Mouse (Mus musculus) embryonic facial prominence, embryonic 11.5 days (tissue): ENCODE measurements around the gene Stat5b. TPM values are rescaled to one million over a fixed set of nuclear protein-coding genes. Genes with fewer than 3 reads are reported as not detected.

Experiments used
- ATAC-seq: fragments of 200-750 bp; cut with Nextera tagmentation; replicated peaks from 2 replicates; pipeline ENCODE4 v1.8.0; 2017; ENCODE audit warnings: low read depth; ENCODE audit not compliant: insufficient number of reproducible peaks, low FRiP score, low TSS enrichment
- DNase-seq: peaks from one replicate; pipeline ENCODE4 v3.0.0-alpha.2; 2015; ENCODE audit warnings: low spot score
- H3K27ac ChIP-seq: fragments of 300-500 bp; sonication (generic); replicated peaks from 2 replicates; pipeline ENCODE4 v1.5.1; 2014; ENCODE audit warnings: mild to moderate bottlenecking, low read depth, low read length, control low read depth
- H3K27me3 ChIP-seq: fragments of 300-500 bp; sonication (generic); 2 replicates; pipeline ENCODE4 v1.6.1; 2014; ENCODE audit warnings: mild to moderate bottlenecking, low read length, moderate library complexity, mixed read lengths; ENCODE audit not compliant: control insufficient read depth, insufficient read depth
- H3K36me3 ChIP-seq: fragments of 300-500 bp; sonication (generic); replicated peaks from 2 replicates; pipeline ENCODE4 v1.6.1; 2014; ENCODE audit warnings: low read depth, mild to moderate bottlenecking, low read length, moderate library complexity, mixed read lengths; ENCODE audit not compliant: control insufficient read depth, insufficient read depth
- H3K4me1 ChIP-seq: fragments of 300-500 bp; sonication (generic); 2 replicates; pipeline ENCODE4 v1.6.1; 2014; ENCODE audit warnings: low read length, mixed read lengths; ENCODE audit not compliant: control insufficient read depth, insufficient read depth
- H3K4me2 ChIP-seq: fragments of 300-500 bp; sonication (generic); 2 replicates; pipeline ENCODE4 v1.6.1; 2014; ENCODE audit warnings: low read depth, mild to moderate bottlenecking, control low read depth, low read length, moderate library complexity
- H3K4me3 ChIP-seq: fragments of 300-500 bp; sonication (generic); 2 replicates; pipeline ENCODE4 v1.5.1; 2014; ENCODE audit warnings: low read depth, low read length, control low read depth
- H3K9ac ChIP-seq: fragments of 300-500 bp; sonication (generic); replicated peaks from 2 replicates; pipeline ENCODE4 v1.6.1; 2014; ENCODE audit warnings: mild to moderate bottlenecking, control low read depth, low read length
- H3K9me3 ChIP-seq: fragments of 300-500 bp; sonication (generic); replicated peaks from 2 replicates; pipeline ENCODE4 v1.6.1; 2016; ENCODE audit warnings: mild to moderate bottlenecking, low read length, inconsistent platforms, mixed read lengths; ENCODE audit not compliant: control insufficient read depth
- WGBS: fragments of 180-500 bp; shearing (Covaris S2); extraction: QIAGEN DNeasy Blood & Tissue Kit; methylation state at CpG from one replicate; pipeline ENCODE4 v1.1.7; 2014; 5-methylcytosine and 5-hydroxymethylcytosine counted together
- polyA plus RNA-seq: library from polyadenylated mRNA; unstranded; fragments of >200 nt; fragmentation: Nextera tagmentation; extraction: Ambion mirVana; gene quantifications from 2 replicates; pipeline ENCODE4 v1.2.1, GENCODE M21; 2014

The Stat5b gene
- polyA plus RNA-seq, 1 experiment from 2014 or later: 17.9 TPM

DNA sequence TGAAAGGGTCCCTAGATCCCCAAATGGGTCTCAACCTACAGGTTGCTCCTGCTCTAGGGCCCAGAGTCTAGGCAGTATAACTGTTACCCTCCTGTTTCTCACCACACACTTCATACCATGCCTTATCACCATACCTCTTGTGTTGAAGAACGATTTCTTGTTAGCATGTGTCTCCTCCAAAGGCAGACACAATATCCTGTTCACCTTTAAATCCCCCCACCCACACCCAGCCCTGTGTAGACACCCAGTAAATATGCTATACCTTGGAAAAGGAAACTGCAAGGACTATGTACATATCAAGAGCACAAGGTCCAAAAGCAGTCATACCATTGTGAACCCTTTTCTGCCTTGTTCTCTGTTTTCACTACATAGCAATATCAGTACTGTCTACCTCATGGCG, 1.6 kb upstream of the Stat5b start:
- no peak overlapping the region for H3K4me3 ChIP-seq
- no peak overlapping the region for H3K4me2 ChIP-seq
- ATAC-seq: no peak
- H3K9ac ChIP-seq: no peak overlapping the region
- 92% methylated on average over 2 of the region's 2 CpGs for WGBS
- H3K27me3 ChIP-seq: no peaks in the 10 kb centered on the region
- H3K36me3 ChIP-seq: no peaks in the 10 kb centered on the region
- DNase-seq: no peak
- no peaks in the 10 kb centered on the region for H3K9me3 ChIP-seq
- no peak overlapping the region for H3K27ac ChIP-seq
- H3K4me1 ChIP-seq: no peaks in the 10 kb centered on the region; the same call in 1 of the 2 replicates

DNA sequence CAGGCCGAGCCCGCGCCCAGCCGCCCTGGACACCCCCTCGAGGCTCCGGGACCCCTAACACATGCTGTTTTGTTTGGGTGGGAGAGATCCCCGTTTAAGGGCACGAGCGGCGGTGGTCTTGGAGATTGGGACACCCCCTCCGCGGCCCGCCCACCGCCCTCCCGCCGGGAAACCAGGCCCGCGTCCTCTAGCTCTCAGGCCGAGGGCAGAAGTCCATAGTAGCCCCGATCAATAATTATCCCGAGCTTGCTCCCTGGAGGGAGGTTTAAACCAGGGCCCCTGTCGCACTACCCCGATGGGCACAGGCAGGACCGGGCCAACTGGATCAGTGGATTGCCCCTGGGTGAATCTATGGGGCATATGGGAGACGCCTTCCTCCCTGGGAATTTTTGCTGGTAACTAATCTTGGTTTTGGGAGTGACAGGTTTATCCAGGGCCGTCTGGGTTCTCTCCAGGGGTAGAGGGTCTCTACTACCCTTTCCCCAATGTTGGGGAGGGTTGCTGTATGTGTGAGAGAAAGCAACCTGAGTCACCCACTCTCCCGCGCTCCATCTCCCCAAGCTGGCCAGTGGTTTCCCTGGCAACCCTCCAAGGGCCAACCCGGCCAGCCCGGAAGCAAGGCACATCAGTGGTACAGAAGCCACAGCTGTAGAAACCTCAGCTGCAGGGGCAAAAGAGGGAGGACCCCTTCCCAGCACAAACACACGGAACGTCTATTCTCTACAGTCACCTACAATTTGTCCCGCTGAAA, 429 bp upstream of the Stat5b start:
- DNase-seq: peak; percentile 64
- peak overlapping the region; percentile 94 for H3K4me2 ChIP-seq
- no peaks in the 10 kb centered on the region; the same call in 1 of the 2 replicates for H3K4me1 ChIP-seq
- H3K4me3 ChIP-seq: peak overlapping the region; percentile 91
- H3K9ac ChIP-seq: peak overlapping the region; percentile 96
- under 1% methylated on average over 32 of the region's 33 CpGs for WGBS
- H3K36me3 ChIP-seq: no peaks in the 10 kb centered on the region
- peak; percentile 78 for ATAC-seq
- H3K27me3 ChIP-seq: no peaks in the 10 kb centered on the region
- peak overlapping the region; percentile 28; the same call in 1 of the 2 replicates for H3K27ac ChIP-seq
- H3K9me3 ChIP-seq: no peaks in the 10 kb centered on the region

DNA sequence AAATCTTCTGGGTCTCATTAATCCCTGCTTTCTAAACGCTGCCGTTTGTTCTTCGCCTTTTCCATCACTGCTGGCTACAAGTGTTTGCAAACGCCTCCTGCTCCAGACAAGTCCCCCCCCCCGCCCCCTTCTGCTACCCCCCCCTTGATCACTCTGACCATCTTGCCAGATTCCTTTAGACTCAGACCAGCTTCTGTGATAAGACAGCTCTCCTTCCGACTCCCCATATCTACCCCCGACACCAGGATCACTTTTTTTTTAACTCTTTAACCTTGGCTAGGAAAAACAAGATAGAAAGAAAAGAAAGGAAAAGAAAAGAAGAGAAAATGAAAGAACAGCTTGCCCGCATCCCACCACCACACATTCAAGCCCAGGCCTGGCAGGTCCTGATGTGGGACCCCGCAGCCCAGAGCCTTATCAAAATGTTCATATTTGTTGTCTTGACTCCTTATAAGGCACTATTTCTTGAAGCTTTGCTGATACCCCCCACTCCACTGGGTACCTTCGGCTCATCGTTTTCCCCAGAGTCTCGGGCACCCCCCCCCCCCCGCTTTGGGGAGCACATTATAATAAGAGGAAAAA, 977 bp downstream of the Stat5b start:
- Histone ChIP-seq H3K36me3 (no peaks in the 10 kb centered on the region), H3K4me1 (no peaks in the 10 kb centered on the region; the same call in 1 of the 2 replicates), H3K4me2 (peak overlapping the region; percentile 94), H3K4me3 (peak overlapping the region; percentile 91), H3K27ac (no peak overlapping the region), H3K9ac (peak overlapping the region; percentile 96), H3K9me3 (no peaks in the 10 kb centered on the region), H3K27me3 (no peaks in the 10 kb centered on the region)
- no peak for ATAC-seq
- peak; percentile 4 for DNase-seq
- whole genome bisulfite sequencing: 3% methylated on average over 12 of the region's 13 CpGs

DNA sequence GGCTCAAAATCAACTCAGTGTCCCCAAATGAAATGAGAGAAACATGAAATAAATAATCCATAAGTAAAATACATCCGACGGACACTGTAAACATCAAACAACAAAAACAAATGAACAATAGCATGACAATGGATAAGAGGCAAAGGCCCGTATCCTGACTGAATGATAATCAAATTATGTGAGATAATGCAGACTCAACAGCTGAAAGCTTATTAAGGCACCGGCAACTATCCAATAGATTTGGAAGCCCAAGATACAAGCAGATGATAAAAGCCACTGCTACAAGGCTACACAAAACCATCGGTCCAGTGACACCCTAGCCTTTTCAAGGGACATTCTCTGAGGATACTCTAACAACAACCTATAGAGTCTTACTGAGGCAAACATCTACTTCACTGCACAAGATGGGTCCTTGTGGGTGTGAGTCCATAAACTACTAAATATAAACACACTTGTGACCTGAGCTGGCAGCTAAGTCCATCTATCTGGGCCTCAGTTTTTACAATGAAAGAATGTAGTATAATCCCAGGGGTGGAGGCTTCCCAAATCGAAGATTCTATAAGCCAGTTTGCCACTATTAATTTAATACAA, 1.6 kb downstream of the Stat5b start:
- Histone ChIP-seq H3K9ac (no peak overlapping the region), H3K36me3 (no peaks in the 10 kb centered on the region), H3K27ac (no peak overlapping the region), H3K27me3 (no peaks in the 10 kb centered on the region), H3K4me1 (no peaks in the 10 kb centered on the region; the same call in 1 of the 2 replicates), H3K4me3 (peak overlapping the region; percentile 91; the same call in 1 of the 2 replicates), H3K9me3 (no peaks in the 10 kb centered on the region), H3K4me2 (peak overlapping the region; percentile 94; the same call in 1 of the 2 replicates)
- DNase-seq (no peak), ATAC-seq (no peak)
- WGBS: 75% methylated on average over 6 of the region's 6 CpGs

DNA sequence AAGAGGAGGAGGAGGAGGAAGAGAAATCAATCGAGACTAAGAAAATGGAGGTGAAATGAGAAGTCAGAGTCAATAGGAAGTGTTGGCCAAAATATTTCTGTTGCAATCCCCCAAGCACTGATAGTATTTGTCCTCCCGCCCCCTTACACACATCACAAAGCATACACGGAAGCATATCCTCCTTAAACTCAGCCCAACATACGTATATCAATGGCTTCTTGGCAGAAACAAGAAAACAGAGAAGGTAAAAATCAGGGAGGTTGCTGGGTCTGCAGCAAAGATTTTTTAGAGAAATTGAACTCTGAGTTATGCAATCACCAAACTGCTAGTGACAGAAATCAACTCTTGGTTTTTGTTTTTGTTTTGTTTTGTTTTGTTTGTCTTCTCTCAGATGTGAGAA, 2.4 kb downstream of the Stat5b start:
- no peak overlapping the region for H3K4me3 ChIP-seq
- 74% methylated on average over 4 of the region's 4 CpGs for WGBS
- ATAC-seq: no peak

GRCm38 (mm10) chr11:100847572-100847971, 3.0 kb downstream of the Stat5b start:
- Histone ChIP-seq H3K4me3 (no peak overlapping the region), H3K27ac (no peak overlapping the region), H3K36me3 (no peaks in the 10 kb centered on the region), H3K9me3 (no peaks in the 10 kb centered on the region), H3K9ac (no peak overlapping the region), H3K27me3 (no peaks in the 10 kb centered on the region), H3K4me2 (no peak overlapping the region), H3K4me1 (no peaks in the 10 kb centered on the region; the same call in 1 of the 2 replicates)
- DNase-seq (no peak), ATAC-seq (no peak)
- 91% methylated on average over 4 of the region's 4 CpGs for WGBS

More for the DNA sequence above, 2.4 kb downstream of the Stat5b start:
- no peak for DNase-seq
- no peak overlapping the region for H3K4me2 ChIP-seq
- H3K9ac ChIP-seq: no peak overlapping the region
- no peaks in the 10 kb centered on the region for H3K27me3 ChIP-seq
- H3K36me3 ChIP-seq: no peaks in the 10 kb centered on the region
- no peaks in the 10 kb centered on the region for H3K9me3 ChIP-seq
- H3K27ac ChIP-seq: no peak overlapping the region
- H3K4me1 ChIP-seq: no peaks in the 10 kb centered on the region; the same call in 1 of the 2 replicates

DNA sequence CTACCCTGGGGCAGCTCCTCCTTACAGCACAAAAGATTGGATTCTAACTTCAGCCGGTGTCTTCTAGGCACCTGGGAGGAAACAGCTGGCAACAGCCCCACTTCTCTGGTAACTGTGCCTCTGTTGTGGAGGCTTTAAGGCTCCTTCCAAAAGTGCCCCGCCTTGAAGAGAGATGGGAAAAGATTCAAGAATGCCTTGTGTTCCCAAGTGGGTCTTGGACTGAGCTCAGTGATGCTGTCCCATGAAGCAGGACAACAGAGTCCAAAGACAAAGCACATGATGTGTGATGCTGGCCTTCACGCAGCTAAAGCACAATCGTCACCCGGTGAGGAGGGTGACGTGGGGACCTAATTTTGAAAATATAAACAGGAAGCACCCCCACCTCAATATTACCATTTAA, 4.7 kb downstream of the Stat5b start:
- no peaks in the 10 kb centered on the region for H3K27me3 ChIP-seq
- ATAC-seq (no peak), DNase-seq (no peak)
- no peaks in the 10 kb centered on the region for H3K36me3 ChIP-seq
- H3K9me3 ChIP-seq: no peaks in the 10 kb centered on the region
- H3K4me1 ChIP-seq: no peaks in the 10 kb centered on the region; the same call in 1 of the 2 replicates
- WGBS: 81% methylated on average over 6 of the region's 6 CpGs
- no peak overlapping the region for H3K9ac ChIP-seq
- no peak overlapping the region for H3K4me2 ChIP-seq
- no peak overlapping the region for H3K27ac ChIP-seq
- H3K4me3 ChIP-seq: no peak overlapping the region

DNA sequence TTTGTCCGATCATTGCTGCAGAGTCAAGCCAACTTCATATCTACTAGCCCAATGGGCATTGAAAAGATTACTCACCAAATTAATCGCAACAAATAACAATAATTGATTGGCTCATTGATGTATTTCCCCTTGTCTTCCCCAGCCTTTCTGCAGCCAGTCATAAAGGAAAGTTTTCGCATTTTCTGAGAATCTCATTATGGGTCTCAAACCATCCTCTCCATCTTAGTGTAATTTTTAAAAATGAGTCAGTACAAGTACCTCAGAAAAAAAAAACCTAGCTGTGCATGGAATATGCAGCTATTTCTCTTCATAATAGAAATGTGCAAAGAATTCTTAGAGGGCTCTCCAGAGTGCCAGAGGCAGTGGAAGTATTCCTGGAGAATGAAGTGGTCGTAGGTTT, 6.4 kb downstream of the Stat5b start:
- WGBS: 89% methylated on average over 4 of the region's 4 CpGs
- DNase-seq: no peak
- no peak overlapping the region for H3K4me3 ChIP-seq
- no peaks in the 10 kb centered on the region for H3K27me3 ChIP-seq
- no peak overlapping the region for H3K9ac ChIP-seq
- H3K4me1 ChIP-seq: no peaks in the 10 kb centered on the region
- no peak for ATAC-seq
- H3K27ac ChIP-seq: no peak overlapping the region
- no peaks in the 10 kb centered on the region for H3K36me3 ChIP-seq
- no peaks in the 10 kb centered on the region for H3K9me3 ChIP-seq
- no peak overlapping the region for H3K4me2 ChIP-seq
